Mouse (Mus musculus): ENCODE data around the gene Magi2.

DNA sequence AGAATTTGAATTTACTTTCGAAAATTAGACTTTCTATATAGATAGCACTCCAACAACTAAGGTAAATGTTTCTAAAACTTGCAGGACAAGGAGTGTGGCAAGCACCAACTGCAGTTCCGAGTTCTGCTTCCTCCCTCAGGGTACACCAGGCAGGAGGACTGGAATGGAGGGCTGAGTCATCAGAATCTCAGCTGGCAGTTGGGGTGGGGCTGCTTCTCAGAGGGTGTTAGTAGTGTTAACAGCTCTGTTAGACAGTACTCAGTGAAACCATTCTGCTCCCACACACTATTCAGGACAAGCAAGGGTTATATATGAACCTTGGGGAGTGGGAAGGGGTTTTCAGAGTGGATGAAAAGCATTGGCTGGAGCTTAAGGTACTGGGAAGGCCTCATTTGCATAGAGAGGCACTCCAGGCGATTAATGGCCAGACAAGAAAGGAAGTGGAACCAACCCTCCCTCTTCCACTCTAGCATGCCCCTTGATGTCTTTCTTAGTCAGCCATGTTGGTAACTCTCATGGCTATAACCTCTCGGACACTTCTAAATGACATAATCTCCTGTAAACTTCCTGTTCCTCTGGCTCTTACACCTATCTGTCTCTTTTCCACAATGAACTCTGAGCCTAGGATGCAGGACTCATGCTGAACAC, 1402.2 kb downstream of the Magi2 start:
- TF ChIP-seq CTCF (IDR thresholded peaks at IDR 0.05; ENCODE audit: low read depth) = no peak
- TF ChIP-seq EP300 (IDR thresholded peaks at IDR 0.05; ENCODE audit: low read depth) = no peak
